Mouse (Mus musculus) MEL (cell line): ENCODE measurements at regions not wholly inside any gene's neighbourhood (a gene's known extent, or its start where the extent isn't known, plus 50 kb on each side); places are given as distances from the start of the nearest gene placed in this dataset.

ENCODE experiments used
- DNase-seq: peaks from one replicate; pipeline ENCODE4 v3.0.0; 2011; ENCODE audit warnings: low read depth, low spot score
- H3K27ac ChIP-seq: 2 replicates; pipeline ENCODE4 v1.5.1; 2012; ENCODE audit warnings: low read depth, mild to moderate bottlenecking, control low read depth, low read length, moderate library complexity; ENCODE audit not compliant: control insufficient read depth
- H3K27me3 ChIP-seq, 2 experiments: fragments of 150-350 bp in 1 of 2; sonication (generic) in 1 of 2; 2 replicates each; pipeline ENCODE4 v1.6.1; 2012; ENCODE audit warnings: low read length in 2 of 2, mild to moderate bottlenecking in 2 of 2, improper control_type of control experiment in 1 of 2, moderate library complexity in 1 of 2; ENCODE audit not compliant: insufficient read depth in 2 of 2, control insufficient read depth in 1 of 2
- H3K36me3 ChIP-seq, 2 experiments: 2 replicates each; pipeline ENCODE4 v1.6.1; 2012 to 2014; ENCODE audit warnings: low read length in 2 of 2, improper control_type of control experiment in 1 of 2, inconsistent platforms in 1 of 2, mild to moderate bottlenecking in 1 of 2; ENCODE audit not compliant: insufficient read depth in 2 of 2, control insufficient read depth in 1 of 2
- H3K4me1 ChIP-seq, 2 experiments: fragments of 150-350 bp in 1 of 2; sonication (generic) in 1 of 2; 2 replicates each; pipeline ENCODE4 v1.6.1; 2012; ENCODE audit warnings: low read length in 2 of 2, improper control_type of control experiment in 1 of 2, mild to moderate bottlenecking in 1 of 2; ENCODE audit not compliant: insufficient read depth in 2 of 2, control insufficient read depth in 1 of 2
- H3K4me3 ChIP-seq, 2 experiments: fragments of 150-350 bp in 1 of 2; sonication (generic) in 1 of 2; 2 replicates each; pipeline ENCODE4 v1.5.1; 2012; ENCODE audit warnings: low read depth in 2 of 2, low read length in 2 of 2, mild to moderate bottlenecking in 2 of 2, moderate library complexity in 2 of 2, control low read depth in 1 of 2, improper control_type of control experiment in 1 of 2; ENCODE audit not compliant: control insufficient read depth in 1 of 2, insufficient read depth in 1 of 2
- H3K79me2 ChIP-seq: 2 replicates; pipeline ENCODE4 v1.6.1; 2012; ENCODE audit warnings: mild to moderate bottlenecking, low read length, moderate library complexity; ENCODE audit not compliant: control insufficient read depth, poor library complexity, insufficient read depth
- H3K9ac ChIP-seq: 2 replicates; pipeline ENCODE4 v1.6.1; 2012; ENCODE audit warnings: low read depth, mild to moderate bottlenecking, control low read depth, low read length, moderate library complexity; ENCODE audit not compliant: control insufficient read depth, poor library complexity, severe bottlenecking
- H3K9me3 ChIP-seq: fragments of 150-350 bp; sonication (generic); replicated peaks from 2 replicates; pipeline ENCODE4 v1.6.1; 2012; ENCODE audit warnings: mild to moderate bottlenecking, low read length, improper control_type of control experiment, moderate library complexity; ENCODE audit not compliant: insufficient read depth
- BHLHE40 ChIP-seq: IDR thresholded peaks from 2 replicates; pipeline ENCODE4 v1.6.1; 2012; ENCODE audit warnings: low read depth, mild to moderate bottlenecking, inconsistent platforms, low read length, improper control_type of control experiment, borderline replicate concordance
- CHD2 ChIP-seq: IDR thresholded peaks from 2 replicates; pipeline ENCODE4 v1.6.1; 2011; ENCODE audit warnings: low read length, improper control_type of control experiment
- CTCF ChIP-seq, 3 experiments: IDR thresholded peaks in 2 of 3; conservative IDR thresholded peaks in 1 of 3; 2 replicates each; pipeline ENCODE4 v1.5.1; 2011 to 2012; ENCODE audit warnings: low read length in 3 of 3, low read depth in 2 of 3, mild to moderate bottlenecking in 2 of 3, improper control_type of control experiment in 1 of 3, inconsistent platforms in 1 of 3, mixed read lengths in 1 of 3, moderate library complexity in 1 of 3; ENCODE audit not compliant: control insufficient read depth in 1 of 3, insufficient read depth in 1 of 3, poor library complexity in 1 of 3, severe bottlenecking in 1 of 3
- E2F4 ChIP-seq: IDR thresholded peaks from 2 replicates; pipeline ENCODE4 v1.6.1; 2011; ENCODE audit warnings: low read depth, low read length, improper control_type of control experiment, borderline replicate concordance
- EP300 ChIP-seq, 2 experiments: IDR thresholded peaks; 2 replicates each; pipeline ENCODE4 v1.6.1; 2011; ENCODE audit warnings: improper control_type of control experiment in 2 of 2, low read length in 2 of 2, low read depth in 1 of 2, mild to moderate bottlenecking in 1 of 2
- GABPA ChIP-seq: IDR thresholded peaks from 2 replicates; pipeline ENCODE4 v1.6.1; 2012; ENCODE audit warnings: low read depth, mild to moderate bottlenecking, inconsistent platforms, low read length, improper control_type of control experiment, moderate library complexity
- KAT2A ChIP-seq: conservative IDR thresholded peaks from 2 replicates; pipeline ENCODE4 v1.6.1; 2012; ENCODE audit warnings: low read depth, low read length, improper control_type of control experiment, inconsistent platforms
- MAFK ChIP-seq: IDR thresholded peaks from 2 replicates; pipeline ENCODE4 v1.6.1; 2011; ENCODE audit warnings: low read depth, mild to moderate bottlenecking, low read length, improper control_type of control experiment, borderline replicate concordance
- MAX ChIP-seq: IDR thresholded peaks from 2 replicates; pipeline ENCODE4 v1.6.1; 2011; ENCODE audit warnings: low read length, improper control_type of control experiment
- MAZ ChIP-seq: IDR thresholded peaks from 2 replicates; pipeline ENCODE4 v1.6.1; 2012; ENCODE audit warnings: low read depth, mild to moderate bottlenecking, inconsistent platforms, low read length, improper control_type of control experiment
- MEF2A ChIP-seq: IDR thresholded peaks from 2 replicates; pipeline ENCODE4 v1.6.1; 2014; ENCODE audit warnings: low read depth, mild to moderate bottlenecking, inconsistent platforms, low read length, improper control_type of control experiment; ENCODE audit not compliant: poor library complexity, insufficient replicate concordance, severe bottlenecking; ENCODE audit errors: extremely low read depth
- MYB ChIP-seq: IDR thresholded peaks from 2 replicates; pipeline ENCODE4 v1.6.1; 2011; ENCODE audit warnings: mild to moderate bottlenecking, low read depth, low read length, improper control_type of control experiment
- MYC ChIP-seq: IDR thresholded peaks from 2 replicates; pipeline ENCODE4 v1.6.1; 2011; ENCODE audit warnings: low read depth, mild to moderate bottlenecking, low read length, improper control_type of control experiment, moderate library complexity
- NELFE ChIP-seq: IDR thresholded peaks from 2 replicates; pipeline ENCODE4 v1.6.1; 2011; ENCODE audit warnings: low read depth, low read length, improper control_type of control experiment
- POLR2A ChIP-seq, 2 experiments: IDR thresholded peaks; 2 replicates each; pipeline ENCODE4 v1.6.1; 2011 to 2012; ENCODE audit warnings: low read length in 2 of 2, mild to moderate bottlenecking in 2 of 2, control low read depth in 1 of 2, improper control_type of control experiment in 1 of 2, low read depth in 1 of 2, moderate library complexity in 1 of 2; ENCODE audit not compliant: control insufficient read depth in 1 of 2, insufficient read depth in 1 of 2, poor library complexity in 1 of 2
- POLR2AphosphoS2 ChIP-seq: IDR thresholded peaks from 2 replicates; pipeline ENCODE4 v1.6.1; 2011; ENCODE audit warnings: low read length, improper control_type of control experiment
- POLR2AphosphoS5 ChIP-seq: IDR thresholded peaks from 2 replicates; pipeline ENCODE4 v1.6.1; 2012; ENCODE audit warnings: low read depth, borderline replicate concordance, mild to moderate bottlenecking, inconsistent platforms, low read length, moderate library complexity, mixed read lengths
- RAD21 ChIP-seq: IDR thresholded peaks from 2 replicates; pipeline ENCODE4 v1.6.1; 2011; ENCODE audit warnings: mild to moderate bottlenecking, low read depth, low read length, improper control_type of control experiment
- SIN3A ChIP-seq: IDR thresholded peaks from 2 replicates; pipeline ENCODE4 v1.6.1; 2012; ENCODE audit warnings: low read length, improper control_type of control experiment, inconsistent platforms
- SMC3 ChIP-seq: IDR thresholded peaks from 2 replicates; pipeline ENCODE4 v1.6.1; 2011; ENCODE audit warnings: low read depth, low read length, improper control_type of control experiment
- TAL1 ChIP-seq: IDR thresholded peaks from 2 replicates; pipeline ENCODE4 v1.6.1; 2012; ENCODE audit warnings: mild to moderate bottlenecking, inconsistent platforms, low read length, moderate library complexity, mixed read lengths
- TBP ChIP-seq: IDR thresholded peaks from 2 replicates; pipeline ENCODE4 v1.8.0; 2011; ENCODE audit warnings: low read depth, low read length, improper control_type of control experiment
- UBTF ChIP-seq: IDR thresholded peaks from 2 replicates; pipeline ENCODE4 v1.6.1; 2012; ENCODE audit warnings: low read depth, mild to moderate bottlenecking, inconsistent platforms, low read length, improper control_type of control experiment, moderate library complexity, borderline replicate concordance; ENCODE audit not compliant: insufficient read depth
- USF1 ChIP-seq: IDR thresholded peaks from 2 replicates; pipeline ENCODE4 v1.6.1; 2014; ENCODE audit warnings: low read depth, mild to moderate bottlenecking, inconsistent platforms, low read length, improper control_type of control experiment, moderate library complexity
- ZC3H11A ChIP-seq: IDR thresholded peaks from 2 replicates; pipeline ENCODE4 v1.6.1; 2012; ENCODE audit warnings: low read depth, mild to moderate bottlenecking, inconsistent platforms, low read length, improper control_type of control experiment
- ZKSCAN1 ChIP-seq: IDR thresholded peaks from 2 replicates; pipeline ENCODE4 v1.6.1; 2012; ENCODE audit warnings: low read depth, mild to moderate bottlenecking, inconsistent platforms, low read length, improper control_type of control experiment, moderate library complexity
- ZNF384 ChIP-seq: IDR thresholded peaks from 2 replicates; pipeline ENCODE4 v1.6.1; 2012; ENCODE audit warnings: low read depth, mild to moderate bottlenecking, inconsistent platforms, low read length, improper control_type of control experiment

DNA sequence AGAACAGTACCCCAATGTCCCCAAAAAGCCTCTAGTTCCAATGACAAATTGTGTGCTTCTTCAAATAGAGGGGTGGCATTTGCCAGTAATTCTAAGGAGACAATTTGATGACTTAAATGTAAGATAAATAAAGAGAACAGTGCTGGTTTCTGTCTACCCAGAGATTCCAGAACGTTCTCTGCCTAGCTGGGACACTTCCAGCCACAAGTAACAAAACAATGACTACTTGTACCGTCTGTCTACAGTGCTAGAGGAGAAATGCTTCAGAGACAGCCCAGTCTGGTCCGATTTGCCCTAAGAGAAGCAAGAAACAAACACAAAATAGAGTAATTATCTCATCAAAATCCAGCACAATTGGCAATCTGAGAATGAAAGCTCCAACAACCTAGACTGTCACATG, 164.9 kb upstream of the Cdh5 start:
- Histone ChIP-seq H3K4me1 (no peaks in the 10 kb centered on the region), H3K4me3 (no peak overlapping the region), H3K9me3 (no peaks in the 10 kb centered on the region), H3K36me3 (no peaks in the 10 kb centered on the region), H3K27me3 (no peaks in the 10 kb centered on the region; a peak in 1 of 4 replicates), H3K27ac (no peak overlapping the region), H3K9ac (no peak overlapping the region), H3K79me2 (no peaks in the 10 kb centered on the region)
- DNase-seq, result no peak
- TF ChIP-seq E2F4 (no peak), MYB (no peak), ZKSCAN1 (no peak), SIN3A (no peak), ZC3H11A (no peak), MAZ (no peak), UBTF (no peak), MYC (no peak), TAL1 (no peak), GABPA (no peak), USF1 (no peak), RAD21 (no peak), MAX (no peak), CHD2 (no peak), BHLHE40 (no peak), CTCF (IDR thresholded peaks at IDR 0.05 in 2 of 3, conservative IDR thresholded peaks at IDR 0.05 in 1 of 3; ENCODE audit: control insufficient read depth in 1 of 3, insufficient read depth in 1 of 3, low read depth in 2 of 3, low read length in 3 of 3, poor library complexity in 1 of 3, severe bottlenecking in 1 of 3) (no peak), ZNF384 (no peak), MEF2A (no peak), SMC3 (no peak), NELFE (no peak)

DNA sequence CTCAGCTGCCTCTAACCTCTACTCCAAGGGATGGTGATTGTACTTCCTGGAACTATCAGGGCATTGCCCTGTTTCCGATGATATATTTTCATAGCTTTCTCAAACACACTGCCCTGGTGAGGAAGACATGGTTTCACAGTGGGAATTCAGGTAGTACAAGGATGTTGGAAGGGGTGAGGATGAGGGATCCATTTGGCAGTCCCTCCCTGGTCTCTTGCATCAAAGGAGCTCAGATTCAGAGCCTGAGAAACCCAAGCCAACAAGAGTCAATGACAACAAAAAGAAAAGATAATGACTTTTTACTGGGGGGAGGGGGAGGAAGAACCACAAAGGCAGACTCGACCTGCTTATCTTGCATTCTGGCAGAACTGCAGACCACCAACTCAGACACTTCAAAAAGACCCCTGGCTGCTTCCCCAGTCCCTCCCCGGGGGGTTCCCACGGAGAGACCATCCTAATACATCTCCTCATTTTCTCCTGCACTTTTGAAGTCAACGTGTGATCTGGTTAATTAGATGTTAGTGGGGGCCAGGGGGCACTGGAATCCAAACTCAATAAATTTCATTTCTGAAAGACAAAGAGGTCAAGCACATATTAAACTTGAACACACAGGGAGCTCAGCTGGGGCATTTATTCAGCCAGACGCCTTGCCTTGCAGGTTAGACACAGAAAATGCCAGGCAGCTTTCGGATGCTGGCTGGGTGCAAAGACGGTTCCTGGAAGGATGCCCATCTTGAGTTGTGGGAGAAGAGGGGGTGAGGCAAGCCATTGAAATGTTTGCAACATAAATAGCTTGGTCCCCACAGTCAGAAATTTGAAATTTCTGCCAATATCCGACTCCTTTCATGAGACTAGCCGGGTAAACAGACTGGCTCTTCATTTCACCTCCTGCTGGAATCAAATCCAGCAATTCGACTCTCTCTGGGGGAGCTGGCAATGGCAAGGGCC, 162.9 kb upstream of the Cdh5 start:
- Histone ChIP-seq H3K27me3 (no peaks in the 10 kb centered on the region; a peak in 1 of 4 replicates), H3K9me3 (no peaks in the 10 kb centered on the region), H3K9ac (no peak overlapping the region), H3K36me3 (no peaks in the 10 kb centered on the region), H3K79me2 (no peaks in the 10 kb centered on the region), H3K4me3 (no peak overlapping the region), H3K27ac (no peak overlapping the region), H3K4me1 (no peaks in the 10 kb centered on the region)
- TF ChIP-seq EP300 (IDR thresholded peaks at IDR 0.05; ENCODE audit: low read depth in 1 of 2, low read length in 2 of 2), result no peak
- TF ChIP-seq TAL1, result no peak
- TF ChIP-seq MAFK, result no peak
- TF ChIP-seq CHD2, result no peak
- no peak for TF ChIP-seq MAX
- TF ChIP-seq GABPA, result no peak
- TF ChIP-seq TBP, result no peak
- TF ChIP-seq POLR2AphosphoS5, result no peak
- TF ChIP-seq SIN3A, result no peak
- no peak for TF ChIP-seq BHLHE40
- no peak for TF ChIP-seq ZNF384
- no peak for TF ChIP-seq POLR2AphosphoS2
- no peak for TF ChIP-seq MYC
- TF ChIP-seq MYB, result no peak
- no peak for TF ChIP-seq KAT2A
- no peak for TF ChIP-seq POLR2A (IDR thresholded peaks at IDR 0.05; ENCODE audit: control insufficient read depth in 1 of 2, insufficient read depth in 1 of 2, low read depth in 1 of 2, low read length in 2 of 2, poor library complexity in 1 of 2)
- no peak for TF ChIP-seq MAZ
- DNase-seq, result no peak
